Mouse (Mus musculus) forebrain, postnatal 0 days (tissue): ENCODE measurements around the gene Adarb1. TPM values are rescaled to one million over a fixed set of nuclear protein-coding genes. Genes with fewer than 3 reads are reported as not detected.
A peak's percentile ranks its signal among the peaks of the same experiment; 100 is the strongest.

ENCODE experiments used
- ATAC-seq: fragments of 200-750 bp; cut with Nextera tagmentation; 2 replicates; pipeline ENCODE4 v1.8.0; 2017; ENCODE audit warnings: mild to moderate bottlenecking, moderate library complexity
- DNase-seq: peaks from one replicate; pipeline ENCODE4 v3.0.0-alpha.2; 2015
- H3K27ac ChIP-seq: fragments of 300-500 bp; sonication (generic); 2 replicates; pipeline ENCODE4 v1.5.1; 2014; ENCODE audit warnings: low read depth, mild to moderate bottlenecking, antibody characterized with exemption, low read length, moderate library complexity, mixed read lengths
- H3K27me3 ChIP-seq: fragments of 300-500 bp; sonication (generic); 2 replicates; pipeline ENCODE4 v1.6.1; 2014; ENCODE audit warnings: mild to moderate bottlenecking, low read length, mixed read lengths; ENCODE audit not compliant: insufficient read depth
- H3K36me3 ChIP-seq: fragments of 300-500 bp; sonication (generic); 2 replicates; pipeline ENCODE4 v1.6.1; 2014; ENCODE audit warnings: mild to moderate bottlenecking, moderate library complexity; ENCODE audit not compliant: insufficient read depth
- H3K4me1 ChIP-seq: fragments of 300-500 bp; sonication (generic); 2 replicates; pipeline ENCODE4 v1.6.1; 2014; ENCODE audit warnings: antibody characterized with exemption; ENCODE audit not compliant: insufficient read depth
- H3K4me2 ChIP-seq: fragments of 300-500 bp; sonication (generic); 2 replicates; pipeline ENCODE4 v1.6.1; 2014; ENCODE audit warnings: low read depth, mild to moderate bottlenecking, moderate library complexity
- H3K4me3 ChIP-seq: fragments of 300-500 bp; sonication (generic); 2 replicates; pipeline ENCODE4 v1.5.1; 2014; ENCODE audit warnings: low read depth, low read length, mixed read lengths
- H3K9ac ChIP-seq: fragments of 300-500 bp; sonication (generic); 2 replicates; pipeline ENCODE4 v1.6.1; 2014; ENCODE audit warnings: mild to moderate bottlenecking
- H3K9me3 ChIP-seq: fragments of 300-500 bp; sonication (generic); 2 replicates; pipeline ENCODE4 v1.6.1; 2016; ENCODE audit warnings: low read length
- CTCF ChIP-seq: sonication (generic); IDR thresholded peaks from 2 replicates; pipeline ENCODE4 v1.5.1; 2016; ENCODE audit warnings: antibody characterized with exemption, control low read depth, low read depth
- whole genome bisulfite sequencing: fragments of 180-500 bp; shearing (Covaris S2); extraction: QIAGEN DNeasy Blood & Tissue Kit; methylation state at CpG from one replicate; pipeline ENCODE4 v1.1.7; 2014; 5-methylcytosine and 5-hydroxymethylcytosine counted together
- polyA plus RNA-seq: library from polyadenylated mRNA; unstranded; fragments of >200 nt; fragmentation: Nextera tagmentation; extraction: Ambion mirVana; gene quantifications from 2 replicates; pipeline ENCODE4 v1.2.1, GENCODE M21; 2015
- total RNA-seq: library from RNA; depleted of rRNA; stranded (reverse); fragments of >200 nt; gene quantifications from 2 replicates; pipeline ENCODE4 v1.2.3, GENCODE M21; 2014

Gene Adarb1
- total and polyA plus RNA-seq, 2 experiments from 2014 or later, result 12.5 to 40.2 TPM

- no peak overlapping the region for H3K27ac ChIP-seq
- no peak for TF ChIP-seq CTCF
Observed at GRCm38 (mm10) chr10:77305766-77306165, 112.3 kb downstream of the Adarb1 start.

GRCm38 (mm10) chr10:77304840-77305533 lies 113.1 kb downstream of the Adarb1 start:
- 36% methylated on average over 4 of the region's 4 CpGs for WGBS
- H3K36me3 ChIP-seq, result peaks cover 15% of the 10 kb centered on the region
- ATAC-seq (peak; percentile 63), DNase-seq (no peak)
- no peak overlapping the region for H3K9ac ChIP-seq
- H3K27ac ChIP-seq, result no peak overlapping the region
- no peak for TF ChIP-seq CTCF
- H3K27me3 ChIP-seq, result no peaks in the 10 kb centered on the region
- H3K4me1 ChIP-seq, result no peaks in the 10 kb centered on the region
- no peaks in the 10 kb centered on the region for H3K9me3 ChIP-seq
- H3K4me2 ChIP-seq, result no peak overlapping the region
- no peak overlapping the region for H3K4me3 ChIP-seq

More at GRCm38 (mm10) chr10:77305766-77306165, 112.3 kb downstream of the Adarb1 start:
- no peak overlapping the region for H3K4me3 ChIP-seq
- no peak overlapping the region for H3K9ac ChIP-seq
- no peaks in the 10 kb centered on the region for H3K4me1 ChIP-seq
- 85% methylated on average over 8 of the region's 8 CpGs for WGBS
- H3K36me3 ChIP-seq, result peaks cover 22% of the 10 kb centered on the region
- no peaks in the 10 kb centered on the region for H3K27me3 ChIP-seq
- ATAC-seq (no peak), DNase-seq (no peak)
- H3K4me2 ChIP-seq, result no peak overlapping the region
- H3K9me3 ChIP-seq, result no peaks in the 10 kb centered on the region

- Histone ChIP-seq H3K4me1 (no peaks in the 10 kb centered on the region), H3K9ac (no peak overlapping the region), H3K36me3 (peaks cover 17% of the 10 kb centered on the region), H3K4me2 (no peak overlapping the region), H3K27me3 (no peaks in the 10 kb centered on the region), H3K9me3 (no peaks in the 10 kb centered on the region), H3K4me3 (no peak overlapping the region), H3K27ac (no peak overlapping the region)
- 67% methylated on average over 3 of the region's 3 CpGs for WGBS
- ATAC-seq (no peak), DNase-seq (no peak)
- no peak for TF ChIP-seq CTCF
Observed at GRCm38 (mm10) chr10:77304362-77304761, 113.7 kb downstream of the Adarb1 start.

GRCm38 (mm10) chr10:77300934-77301297 lies 117.2 kb downstream of the Adarb1 start:
- DNase-seq, result no peak
- TF ChIP-seq CTCF, result no peak
- H3K27ac ChIP-seq, result no peak overlapping the region
- no peaks in the 10 kb centered on the region for H3K27me3 ChIP-seq
- 87% methylated on average over 4 of the region's 4 CpGs for WGBS
- H3K36me3 ChIP-seq, result peaks cover 17% of the 10 kb centered on the region
- no peak overlapping the region for H3K4me2 ChIP-seq
- H3K4me3 ChIP-seq, result no peak overlapping the region
- ATAC-seq, result no peak
- no peak overlapping the region for H3K9ac ChIP-seq
- no peaks in the 10 kb centered on the region for H3K4me1 ChIP-seq
- H3K9me3 ChIP-seq, result no peaks in the 10 kb centered on the region

GRCm38 (mm10) chr10:77300237-77300933 lies 117.7 kb downstream of the Adarb1 start:
- TF ChIP-seq CTCF, result no peak
- H3K27ac ChIP-seq, result no peak overlapping the region
- no peak for DNase-seq
- no peak overlapping the region for H3K4me3 ChIP-seq
- no peak overlapping the region for H3K9ac ChIP-seq
- whole genome bisulfite sequencing, result 80% methylated on average over 8 of the region's 8 CpGs
- H3K4me2 ChIP-seq, result no peak overlapping the region
- H3K36me3 ChIP-seq, result peaks cover 17% of the 10 kb centered on the region
- H3K27me3 ChIP-seq, result no peaks in the 10 kb centered on the region
- no peaks in the 10 kb centered on the region for H3K9me3 ChIP-seq
- ATAC-seq, result no peak
- no peaks in the 10 kb centered on the region for H3K4me1 ChIP-seq

GRCm38 (mm10) chr10:77299194-77299593 lies 118.9 kb downstream of the Adarb1 start:
- 87% methylated on average over 2 of the region's 2 CpGs for WGBS
- no peak for DNase-seq
- no peak for ATAC-seq

GRCm38 (mm10) chr10:77298621-77299020 lies 119.4 kb downstream of the Adarb1 start:
- Histone ChIP-seq H3K27me3 (no peaks in the 10 kb centered on the region), H3K9me3 (no peaks in the 10 kb centered on the region), H3K4me3 (no peak overlapping the region), H3K4me2 (no peak overlapping the region), H3K27ac (no peak overlapping the region), H3K4me1 (no peaks in the 10 kb centered on the region), H3K9ac (no peak overlapping the region), H3K36me3 (peaks cover 27% of the 10 kb centered on the region)
- TF ChIP-seq CTCF, result no peak
- no peak for ATAC-seq
- no peak for DNase-seq
- WGBS, result 85% methylated on average over 8 of the region's 8 CpGs

More at GRCm38 (mm10) chr10:77299194-77299593, 118.9 kb downstream of the Adarb1 start:
- no peaks in the 10 kb centered on the region for H3K27me3 ChIP-seq
- H3K4me1 ChIP-seq, result no peaks in the 10 kb centered on the region
- no peak overlapping the region for H3K9ac ChIP-seq
- no peak overlapping the region for H3K4me3 ChIP-seq
- H3K9me3 ChIP-seq, result no peaks in the 10 kb centered on the region
- no peak for TF ChIP-seq CTCF
- no peak overlapping the region for H3K4me2 ChIP-seq
- no peak overlapping the region for H3K27ac ChIP-seq
- H3K36me3 ChIP-seq, result peaks cover 23% of the 10 kb centered on the region
